Comparison of ENCODE assay signal across 12 mouse cellular contexts in the genomic region with DNA sequence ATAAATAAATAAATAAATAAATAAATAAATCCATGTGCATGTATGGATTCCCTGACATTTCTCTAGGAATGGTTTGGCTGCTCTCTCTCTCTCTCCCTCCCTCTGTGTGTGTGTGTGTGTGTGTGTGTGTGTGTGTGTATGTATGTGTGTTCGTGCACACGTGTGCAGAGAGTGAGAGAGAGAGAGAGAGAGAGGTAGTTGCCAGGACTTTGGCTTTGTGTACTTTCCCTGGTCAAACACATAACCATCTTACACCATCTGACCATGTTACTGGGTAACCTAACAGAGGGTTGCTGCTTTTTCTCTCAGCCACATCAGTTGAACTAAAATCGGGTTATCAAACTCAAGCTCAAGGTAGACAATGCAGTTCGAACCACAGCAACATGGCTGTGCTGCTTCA. TPM values are rescaled to one million over a fixed set of nuclear protein-coding genes. Genes with fewer than 3 reads are reported as not detected.
DNase-seq lines count a peak whose midpoint lies in the region; ATAC-seq and TF ChIP-seq lines count a peak whose summit lies in the region.
"Had no signal": no experiment of that assay in that cellular context is flagged by ENCODE, and none has a peak within 500 bp of the region (broad histone marks: within the 10 kb centered on the region; RNA-seq: fewer than 3 reads in every experiment).

No protein-coding gene starts in this region.

- H3K4me3 ChIP-seq in heart, embryonic 12.5 days, result no peak overlapping the region
- H3K4me3 ChIP-seq in hindbrain, postnatal 0 days (ENCODE audit: low read length), result no peak overlapping the region
- H3K4me3 ChIP-seq in hindbrain, embryonic 12.5 days, result no peak overlapping the region
- no peak overlapping the region for H3K4me3 ChIP-seq in midbrain, embryonic 14.5 days (replicated peaks; ENCODE audit: low read depth, low read length)
- H3K4me3 ChIP-seq: embryonic facial prominence, embryonic 12.5 days; forebrain, embryonic 15.5 days had no signal

- peak overlapping the region; percentile 78; the same call in 1 of the 2 replicates for H3K27ac ChIP-seq in heart, embryonic 12.5 days (ENCODE audit: poor library complexity, severe bottlenecking)
- H3K27ac ChIP-seq in hindbrain, postnatal 0 days, result peak overlapping the region; percentile 57; the same call in 1 of the 2 replicates
- H3K27ac ChIP-seq in hindbrain, embryonic 12.5 days, result no peak overlapping the region
- H3K27ac ChIP-seq in midbrain, embryonic 14.5 days (replicated peaks; ENCODE audit: low read depth, low read length), result no peak overlapping the region
- H3K27ac ChIP-seq: embryonic facial prominence, embryonic 12.5 days; forebrain, embryonic 15.5 days had no signal

- no peaks in the 10 kb centered on the region for H3K36me3 ChIP-seq in heart, embryonic 12.5 days
- no peaks in the 10 kb centered on the region for H3K36me3 ChIP-seq in hindbrain, postnatal 0 days (ENCODE audit: insufficient read depth, low read length)
- no peaks in the 10 kb centered on the region for H3K36me3 ChIP-seq in hindbrain, embryonic 12.5 days
- no peaks in the 10 kb centered on the region for H3K36me3 ChIP-seq in midbrain, embryonic 14.5 days (ENCODE audit: control insufficient read depth, insufficient read depth, low read length)
- H3K36me3 ChIP-seq: embryonic facial prominence, embryonic 12.5 days; forebrain, embryonic 15.5 days had no signal

- H3K9me3 ChIP-seq in heart, embryonic 12.5 days (replicated peaks), result no peaks in the 10 kb centered on the region
- H3K9me3 ChIP-seq in hindbrain, postnatal 0 days (ENCODE audit: low read length), result no peaks in the 10 kb centered on the region
- no peaks in the 10 kb centered on the region for H3K9me3 ChIP-seq in hindbrain, embryonic 12.5 days (replicated peaks)
- no peaks in the 10 kb centered on the region for H3K9me3 ChIP-seq in midbrain, embryonic 14.5 days (ENCODE audit: control insufficient read depth, low read length)
- H3K9me3 ChIP-seq: embryonic facial prominence, embryonic 12.5 days; forebrain, embryonic 15.5 days had no signal

- TF ChIP-seq CTCF in hindbrain, postnatal 0 days (IDR thresholded peaks at IDR 0.05; ENCODE audit: low read depth), result no peak

- intact Hi-C loops in heart, postnatal 36 days (cut with DNase I), result no loop called here

- H3K27me3 ChIP-seq in heart, embryonic 12.5 days (replicated peaks), result no peaks in the 10 kb centered on the region
- H3K27me3 ChIP-seq in hindbrain, postnatal 0 days (ENCODE audit: insufficient read depth, low read length), result no peaks in the 10 kb centered on the region
- H3K27me3 ChIP-seq in hindbrain, embryonic 12.5 days, result no peaks in the 10 kb centered on the region
- H3K27me3 ChIP-seq in midbrain, embryonic 14.5 days (ENCODE audit: control insufficient read depth, insufficient read depth, low read length), result no peaks in the 10 kb centered on the region
- H3K27me3 ChIP-seq: embryonic facial prominence, embryonic 12.5 days; forebrain, embryonic 15.5 days had no signal

- 84% methylated on average over 4 of the region's 4 CpGs for WGBS in heart, embryonic 12.5 days
- WGBS in hindbrain, postnatal 0 days, result 90% methylated on average over 4 of the region's 4 CpGs
- 88% methylated on average over 4 of the region's 4 CpGs for WGBS in hindbrain, embryonic 12.5 days
- WGBS in midbrain, embryonic 14.5 days, result 91% methylated on average over 4 of the region's 4 CpGs

- peaks cover 75% of the 10 kb centered on the region for H3K4me1 ChIP-seq in heart, embryonic 12.5 days (replicated peaks)
- peaks cover 29% of the 10 kb centered on the region for H3K4me1 ChIP-seq in hindbrain, postnatal 0 days (ENCODE audit: insufficient read depth, low read length)
- no peaks in the 10 kb centered on the region for H3K4me1 ChIP-seq in hindbrain, embryonic 12.5 days
- no peaks in the 10 kb centered on the region for H3K4me1 ChIP-seq in midbrain, embryonic 14.5 days (ENCODE audit: control insufficient read depth, insufficient read depth, low read length)
- H3K4me1 ChIP-seq: embryonic facial prominence, embryonic 12.5 days; forebrain, embryonic 15.5 days had no signal

- H3K4me2 ChIP-seq in heart, embryonic 12.5 days, result no peak overlapping the region
- H3K4me2 ChIP-seq in hindbrain, postnatal 0 days (ENCODE audit: low read depth, low read length), result no peak overlapping the region
- H3K4me2 ChIP-seq in hindbrain, embryonic 12.5 days (replicated peaks), result no peak overlapping the region
- H3K4me2 ChIP-seq in midbrain, embryonic 14.5 days (ENCODE audit: low read length), result no peak overlapping the region
- H3K4me2 ChIP-seq: embryonic facial prominence, embryonic 12.5 days; forebrain, embryonic 15.5 days had no signal

- ATAC-seq in heart, embryonic 12.5 days (ENCODE audit: insufficient number of reproducible peaks, low FRiP score), result no peak
- no peak for ATAC-seq in hindbrain, postnatal 0 days
- ATAC-seq in hindbrain, embryonic 12.5 days (ENCODE audit: low FRiP score), result no peak
- no peak for ATAC-seq in midbrain, embryonic 14.5 days (ENCODE audit: low FRiP score, low TSS enrichment)

- DNase-seq in heart, adult 11 months, result peak; percentile 18
- no peak for DNase-seq in heart, postnatal 36 days
- DNase-seq in heart, adult 18-20 months, result no peak
- no peak for DNase-seq in hindbrain, postnatal 0 days (ENCODE audit: low spot score)
- DNase-seq in midbrain, embryonic 14.5 days, result no peak
- DNase-seq: kidney, adult 11 months; kidney, adult 9 months had no signal

- H3K9ac ChIP-seq in heart, embryonic 12.5 days, result no peak overlapping the region
- no peak overlapping the region for H3K9ac ChIP-seq in hindbrain, postnatal 0 days (replicated peaks; ENCODE audit: low read length)
- H3K9ac ChIP-seq in hindbrain, embryonic 12.5 days, result no peak overlapping the region
- no peak overlapping the region for H3K9ac ChIP-seq in midbrain, embryonic 14.5 days (replicated peaks; ENCODE audit: low read length)
- H3K9ac ChIP-seq: embryonic facial prominence, embryonic 12.5 days; forebrain, embryonic 15.5 days had no signal

RNA-seq across cellular contexts. Expression of gene Ppp1r14c, which starts 27.7 kb away (rescaled TPM):
- total RNA-seq in heart, postnatal 36 days (2021), result 100 to 1,000 TPM; 171 to 215 TPM
- polyA plus RNA-seq in heart, embryonic 12.5 days (2016; fragmentation: Nextera tagmentation; extraction: Ambion mirVana), result 217 and 222 TPM in 2 replicates
- 100 to 1,000 TPM; 139 to 191 TPM for total RNA-seq in heart, adult 18-20 months (2021)
- 73.1 and 83.1 TPM in 2 replicates for total RNA-seq in hindbrain, postnatal 0 days (2014; rRNA removed)
- polyA plus RNA-seq in hindbrain, postnatal 0 days (2015; fragmentation: Nextera tagmentation; extraction: Ambion mirVana), result 93.7 and 101 TPM in 2 replicates
- 20.0 and 21.4 TPM in 2 replicates for polyA plus RNA-seq in hindbrain, embryonic 12.5 days (2016; fragmentation: Nextera tagmentation; extraction: Ambion mirVana)
- polyA plus RNA-seq in midbrain, embryonic 14.5 days (2014; fragmentation: Nextera tagmentation; extraction: Ambion mirVana), result 45.8 and 45.9 TPM in 2 replicates
- total RNA-seq: MEL had no signal

Comparison
In these comparisons a context has a peak if more than half of its experiments do, and no peak if none do; other contexts are left out.
1. H3K27ac ChIP-seq: peak in heart, embryonic 12.5 days (single experiment) and hindbrain, postnatal 0 days (single experiment); none in hindbrain, embryonic 12.5 days (single experiment) and midbrain, embryonic 14.5 days (single experiment).